Mouse (Mus musculus): ENCODE data around the gene Adgrg7. TPM values are rescaled to one million over a fixed set of nuclear protein-coding genes. Genes with fewer than 3 reads are reported as not detected.

Adgrg7 gene
- not detected in 2 replicates for polyA plus RNA-seq (2012; rRNA removed)

GRCm38 (mm10) chr16:56795481-56796139 is at the start of gene Adgrg7:
Gene Adgrg7 (minus strand): TSS chr16:56795855.
- no peaks in the 10 kb centered on the region for H3K36me3 ChIP-seq (ENCODE audit: control insufficient read depth, insufficient read depth, low read length)
- no peak within 1 kb of the TSS for H3K27ac ChIP-seq (ENCODE audit: insufficient read depth, low read depth, low read length)
- DNase-seq = no peak
- H3K27me3 ChIP-seq (replicated peaks; ENCODE audit: control insufficient read depth, insufficient read depth, low read length) = no peaks in the 10 kb centered on the region
- no peak for TF ChIP-seq POLR2A (IDR thresholded peaks at IDR 0.05; ENCODE audit: low read depth, low read length)
- no peak for TF ChIP-seq CTCF (conservative IDR thresholded peaks at IDR 0.05; ENCODE audit: insufficient read depth, insufficient read length, low read depth, low read length)
- 68% methylated on average over 8 of the region's 8 CpGs for WGBS
- H3K4me3 ChIP-seq (ENCODE audit: insufficient read depth, low read depth, low read length) = no peak within 1 kb of the TSS
- no peaks in the 10 kb centered on the region for H3K4me1 ChIP-seq (ENCODE audit: control insufficient read depth, insufficient read depth, low read length)

- Histone ChIP-seq H3K4me1 (ENCODE audit: control insufficient read depth, insufficient read depth, low read length) (no peaks in the 10 kb centered on the region), H3K27me3 (replicated peaks; ENCODE audit: control insufficient read depth, insufficient read depth, low read length) (no peaks in the 10 kb centered on the region), H3K4me3 (ENCODE audit: insufficient read depth, low read depth, low read length) (no peak overlapping the region), H3K27ac (ENCODE audit: insufficient read depth, low read depth, low read length) (no peak overlapping the region), H3K36me3 (ENCODE audit: control insufficient read depth, insufficient read depth, low read length) (no peaks in the 10 kb centered on the region)
- TF ChIP-seq CTCF (conservative IDR thresholded peaks at IDR 0.05; ENCODE audit: insufficient read depth, insufficient read length, low read depth, low read length) = no peak
- no peak for TF ChIP-seq POLR2A (IDR thresholded peaks at IDR 0.05; ENCODE audit: low read depth, low read length)
- DNase-seq = no peak
- WGBS = 87% methylated on average over 5 of the region's 5 CpGs
These were observed 47.3 kb upstream of the Adgrg7 start for GRCm38 (mm10) chr16:56842988-56843387.

- 92% methylated on average over 1 of the region's 1 CpGs for WGBS
- no peaks in the 10 kb centered on the region for H3K4me1 ChIP-seq (ENCODE audit: control insufficient read depth, insufficient read depth, low read length)
- no peak for TF ChIP-seq CTCF (conservative IDR thresholded peaks at IDR 0.05; ENCODE audit: insufficient read depth, insufficient read length, low read depth, low read length)
- no peak for TF ChIP-seq POLR2A (IDR thresholded peaks at IDR 0.05; ENCODE audit: low read depth, low read length)
- no peaks in the 10 kb centered on the region for H3K36me3 ChIP-seq (ENCODE audit: control insufficient read depth, insufficient read depth, low read length)
- H3K27ac ChIP-seq (ENCODE audit: insufficient read depth, low read depth, low read length) = no peak overlapping the region
- DNase-seq = no peak
- H3K27me3 ChIP-seq (replicated peaks; ENCODE audit: control insufficient read depth, insufficient read depth, low read length) = no peaks in the 10 kb centered on the region; the same call in 1 of the 2 replicates
- H3K4me3 ChIP-seq (ENCODE audit: insufficient read depth, low read depth, low read length) = no peak overlapping the region
These were observed 37.7 kb upstream of the Adgrg7 start for GRCm38 (mm10) chr16:56833312-56833711.

- H3K27ac ChIP-seq (ENCODE audit: insufficient read depth, low read depth, low read length) = no peak overlapping the region
- WGBS = 89% methylated on average over 2 of the region's 2 CpGs
- H3K27me3 ChIP-seq (replicated peaks; ENCODE audit: control insufficient read depth, insufficient read depth, low read length) = no peaks in the 10 kb centered on the region; the same call in 1 of the 2 replicates
- no peaks in the 10 kb centered on the region for H3K36me3 ChIP-seq (ENCODE audit: control insufficient read depth, insufficient read depth, low read length)
- TF ChIP-seq POLR2A (IDR thresholded peaks at IDR 0.05; ENCODE audit: low read depth, low read length) (no peak), CTCF (conservative IDR thresholded peaks at IDR 0.05; ENCODE audit: insufficient read depth, insufficient read length, low read depth, low read length) (no peak)
- no peak overlapping the region for H3K4me3 ChIP-seq (ENCODE audit: insufficient read depth, low read depth, low read length)
- H3K4me1 ChIP-seq (ENCODE audit: control insufficient read depth, insufficient read depth, low read length) = no peaks in the 10 kb centered on the region
- DNase-seq = no peak
These were observed 36.3 kb upstream of the Adgrg7 start for GRCm38 (mm10) chr16:56831986-56832385.

- no peaks in the 10 kb centered on the region for H3K27me3 ChIP-seq (replicated peaks; ENCODE audit: control insufficient read depth, insufficient read depth, low read length)
- no peak for DNase-seq
- no peaks in the 10 kb centered on the region for H3K36me3 ChIP-seq (ENCODE audit: control insufficient read depth, insufficient read depth, low read length)
- H3K4me1 ChIP-seq (ENCODE audit: control insufficient read depth, insufficient read depth, low read length) = no peaks in the 10 kb centered on the region
- 81% methylated on average over 6 of the region's 6 CpGs for WGBS
- no peak overlapping the region for H3K27ac ChIP-seq (ENCODE audit: insufficient read depth, low read depth, low read length)
- no peak overlapping the region for H3K4me3 ChIP-seq (ENCODE audit: insufficient read depth, low read depth, low read length)
- no peak for TF ChIP-seq POLR2A (IDR thresholded peaks at IDR 0.05; ENCODE audit: low read depth, low read length)
These were observed 5.9 kb upstream of the Adgrg7 start for GRCm38 (mm10) chr16:56801370-56802109.

GRCm38 (mm10) chr16:56800946-56801345 is 5.3 kb upstream of the Adgrg7 start:
- Histone ChIP-seq H3K27me3 (replicated peaks; ENCODE audit: control insufficient read depth, insufficient read depth, low read length) (no peaks in the 10 kb centered on the region), H3K27ac (ENCODE audit: insufficient read depth, low read depth, low read length) (no peak overlapping the region), H3K36me3 (ENCODE audit: control insufficient read depth, insufficient read depth, low read length) (no peaks in the 10 kb centered on the region), H3K4me3 (ENCODE audit: insufficient read depth, low read depth, low read length) (no peak overlapping the region), H3K4me1 (ENCODE audit: control insufficient read depth, insufficient read depth, low read length) (no peaks in the 10 kb centered on the region)
- TF ChIP-seq CTCF (conservative IDR thresholded peaks at IDR 0.05; ENCODE audit: insufficient read depth, insufficient read length, low read depth, low read length) (no peak), POLR2A (IDR thresholded peaks at IDR 0.05; ENCODE audit: low read depth, low read length) (no peak)
- WGBS = 67% methylated on average over 7 of the region's 7 CpGs
- no peak for DNase-seq

- no peaks in the 10 kb centered on the region for H3K27me3 ChIP-seq (replicated peaks; ENCODE audit: control insufficient read depth, insufficient read depth, low read length)
- H3K36me3 ChIP-seq (ENCODE audit: control insufficient read depth, insufficient read depth, low read length) = no peaks in the 10 kb centered on the region
- peak; percentile 32 for DNase-seq
- H3K4me1 ChIP-seq (ENCODE audit: control insufficient read depth, insufficient read depth, low read length) = no peaks in the 10 kb centered on the region
- 0 out of 2 replicates have a peak, but pooled peaks have one; percentile 5 for TF ChIP-seq CTCF (conservative IDR thresholded peaks at IDR 0.05; ENCODE audit: insufficient read depth, insufficient read length, low read depth, low read length)
- no peak for TF ChIP-seq POLR2A (IDR thresholded peaks at IDR 0.05; ENCODE audit: low read depth, low read length)
- WGBS = 37% methylated on average over 2 of the region's 2 CpGs
- H3K27ac ChIP-seq (ENCODE audit: insufficient read depth, low read depth, low read length) = no peak overlapping the region
- no peak overlapping the region for H3K4me3 ChIP-seq (ENCODE audit: insufficient read depth, low read depth, low read length)
These were observed 4.8 kb upstream of the Adgrg7 start for GRCm38 (mm10) chr16:56800469-56800868.

All from kidney, adult 2 months (tissue).